29 mouse cellular contexts compared by ENCODE assay signal in genomic region chr7:109991286-109991685, GRCm38 (mm10). TPM values are rescaled to one million over a fixed set of nuclear protein-coding genes. Genes with fewer than 3 reads are reported as not detected.
DNase-seq lines count a peak whose midpoint lies in the region; ATAC-seq lines count a peak whose summit lies in the region.
"Had no signal": no experiment of that assay in that cellular context is flagged by ENCODE, and none has a peak within 500 bp of the region (broad histone marks: within the 10 kb centered on the region; RNA-seq: fewer than 3 reads in every experiment).

No protein-coding gene starts in this region.

- WGBS in hindbrain, embryonic 10.5 days, result 92% methylated on average over 1 of the region's 1 CpGs

- no peaks in the 10 kb centered on the region for H3K27me3 ChIP-seq in hindbrain, embryonic 10.5 days (ENCODE audit: insufficient read depth, poor library complexity, severe bottlenecking)
- H3K27me3 ChIP-seq: CH12.LX; embryonic facial prominence, embryonic 13.5 days; embryonic facial prominence, embryonic 15.5 days; Patski had no signal

- no peaks in the 10 kb centered on the region for H3K36me3 ChIP-seq in hindbrain, embryonic 10.5 days
- H3K36me3 ChIP-seq: embryonic facial prominence, embryonic 13.5 days; embryonic facial prominence, embryonic 15.5 days; forebrain, embryonic 10.5 days; forebrain, embryonic 12.5 days; G1E had no signal

- 0 out of 2 replicates have a peak, but pooled peaks cover 10% of the 10 kb centered on the region for H3K4me1 ChIP-seq in hindbrain, embryonic 10.5 days (replicated peaks)
- H3K4me1 ChIP-seq: embryonic facial prominence, embryonic 15.5 days; forebrain, embryonic 10.5 days; forebrain, embryonic 12.5 days had no signal

- ATAC-seq in granulocyte monocyte progenitor cell, adult 5-6 weeks (replicated peaks; ENCODE audit: poor library complexity, severe bottlenecking), result peak; percentile 33; the same call in 1 of the 2 replicates
- ATAC-seq: activated CD4-positive, CD25-positive, alpha-beta regulatory T cell, adult 4 months; CD4-positive, CD25-positive, alpha-beta regulatory T cell, adult 4 months; forebrain, embryonic 14.5 days; forebrain, embryonic 16.5 days; Patski had no signal

- H3K4me3 ChIP-seq in hindbrain, embryonic 10.5 days, result no peak overlapping the region
- H3K4me3 ChIP-seq: embryonic facial prominence, embryonic 13.5 days; embryonic facial prominence, embryonic 15.5 days; erythroblast, embryonic 14.5 days; forebrain, embryonic 10.5 days; forebrain, embryonic 12.5 days had no signal

- H3K27ac ChIP-seq in hindbrain, embryonic 10.5 days, result no peak overlapping the region
- H3K27ac ChIP-seq: embryonic facial prominence, embryonic 13.5 days; embryonic facial prominence, embryonic 15.5 days; forebrain, embryonic 10.5 days; forebrain, embryonic 12.5 days had no signal

- peak; percentile 29 for DNase-seq in heart, adult 11 months
- DNase-seq in heart, adult 8-10 months (ENCODE audit: low spot score), result no peak
- peak; percentile 51 for DNase-seq in kidney, adult 9 months
- DNase-seq in kidney, postnatal 4 days, result no peak
- no peak for DNase-seq in hindbrain, embryonic 10.5 days (ENCODE audit: low spot score)
- DNase-seq: adrenal gland, adult 8-10 months; adrenal gland, postnatal 14 days; adrenal gland, postnatal 36 days; B cell, adult 2 months; cerebellum, adult 11 months; cerebellum, adult 18-20 months; cerebellum, adult 8-10 months; cerebellum, adult 9-11 months; cerebellum, postnatal 14 days; cerebellum, postnatal 36 days; embryo, embryonic 11 days had no signal

- no peaks in the 10 kb centered on the region for H3K9me3 ChIP-seq in hindbrain, embryonic 10.5 days
- H3K9me3 ChIP-seq: embryonic facial prominence, embryonic 13.5 days; embryonic facial prominence, embryonic 15.5 days; forebrain, embryonic 10.5 days; forebrain, embryonic 12.5 days; G1E had no signal

RNA-seq across cellular contexts. Expression of gene Tmem41b, which starts 4.6 kb away (rescaled TPM):
- total RNA-seq in heart, adult 8-10 months (2022), result 10 to 100 TPM; 41.0 to 55.2 (median 45.0) TPM
- 18.8 and 30.2 TPM in 2 replicates for total RNA-seq in granulocyte monocyte progenitor cell, adult 5-6 weeks (2014; fragmentation: Nextera tagmentation)
- 21.6 and 40.5 TPM in 2 replicates for total RNA-seq in granulocyte monocyte progenitor cell, adult 5-6 weeks (2017)
- 65.7 and 75.1 TPM in 2 replicates for polyA plus RNA-seq in hindbrain, embryonic 10.5 days (2016; fragmentation: Nextera tagmentation; extraction: Ambion mirVana)

RNA-seq across cellular contexts. Expression of gene Ipo7, which starts 26.8 kb away (rescaled TPM):
- 10 to 100 TPM; 88.7 to 97.8 (median 95.2) TPM for total RNA-seq in heart, adult 8-10 months (2022)
- total RNA-seq in granulocyte monocyte progenitor cell, adult 5-6 weeks (2014; fragmentation: Nextera tagmentation), result 111 and 115 TPM in 2 replicates
- 239 and 262 TPM in 2 replicates for total RNA-seq in granulocyte monocyte progenitor cell, adult 5-6 weeks (2017)
- polyA plus RNA-seq in hindbrain, embryonic 10.5 days (2016; fragmentation: Nextera tagmentation; extraction: Ambion mirVana), result 41.1 and 52.5 TPM in 2 replicates

RNA-seq across cellular contexts. Expression of gene Dennd5a, which starts 31.0 kb away (rescaled TPM):
- total RNA-seq in heart, adult 8-10 months (2022), result 100 to 1,000 TPM; 128 to 158 (median 144) TPM
- 79.8 and 85.7 TPM in 2 replicates for total RNA-seq in granulocyte monocyte progenitor cell, adult 5-6 weeks (2014; fragmentation: Nextera tagmentation)
- total RNA-seq in granulocyte monocyte progenitor cell, adult 5-6 weeks (2017), result 52.4 and 56.1 TPM in 2 replicates
- polyA plus RNA-seq in hindbrain, embryonic 10.5 days (2016; fragmentation: Nextera tagmentation; extraction: Ambion mirVana), result 26.9 and 28.8 TPM in 2 replicates

Comparison
In these comparisons a context has a peak if more than half of its experiments do, and no peak if none do; other contexts are left out.
1. DNase-seq: peak in heart, adult 11 months (single experiment) and kidney, adult 9 months (single experiment); none in heart, adult 8-10 months (single experiment), kidney, postnatal 4 days (0 of 2) and hindbrain, embryonic 10.5 days (single experiment).